Mouse (Mus musculus): ENCODE data around the gene Apopt1.

GRCm38 (mm10) chr12:111741338-111741737 lies 28.3 kb downstream of the Apopt1 start:
- TF ChIP-seq GATA1 (IDR thresholded peaks at IDR 0.05; ENCODE audit: low read length): no peak
- TF ChIP-seq TAL1 (IDR thresholded peaks at IDR 0.05; ENCODE audit: low read length): no peak

All from erythroblast, embryonic 14.5 days (primary cell).